Mouse (Mus musculus) hindbrain, postnatal 0 days (tissue): ENCODE results near the gene Naxe. TPM values are rescaled to one million over a fixed set of nuclear protein-coding genes. Genes with fewer than 3 reads are reported as not detected.

Experiments used
- ATAC-seq: fragments of 200-750 bp; cut with Nextera tagmentation; 2 replicates; pipeline ENCODE4 v1.8.0; 2017; ENCODE audit warnings: mild to moderate bottlenecking, moderate TSS enrichment, moderate library complexity
- DNase-seq: peaks from one replicate; pipeline ENCODE4 v3.0.0-alpha.2; 2015; ENCODE audit warnings: low spot score
- H3K27ac ChIP-seq: fragments of 300-500 bp; sonication (generic); 2 replicates; pipeline ENCODE4 v1.5.1; 2014; ENCODE audit warnings: mild to moderate bottlenecking
- H3K27me3 ChIP-seq: fragments of 300-500 bp; sonication (generic); 2 replicates; pipeline ENCODE4 v1.6.1; 2014; ENCODE audit warnings: low read length, mixed read lengths; ENCODE audit not compliant: insufficient read depth
- H3K36me3 ChIP-seq: fragments of 300-500 bp; sonication (generic); 2 replicates; pipeline ENCODE4 v1.6.1; 2014; ENCODE audit warnings: low read length, mixed read lengths; ENCODE audit not compliant: insufficient read depth
- H3K4me1 ChIP-seq: fragments of 300-500 bp; sonication (generic); 2 replicates; pipeline ENCODE4 v1.6.1; 2014; ENCODE audit warnings: antibody characterized with exemption, low read length, mixed read lengths; ENCODE audit not compliant: insufficient read depth
- H3K4me2 ChIP-seq: fragments of 300-500 bp; sonication (generic); 2 replicates; pipeline ENCODE4 v1.6.1; 2014; ENCODE audit warnings: low read depth, mild to moderate bottlenecking, low read length, moderate library complexity, mixed read lengths
- H3K4me3 ChIP-seq: fragments of 300-500 bp; sonication (generic); 2 replicates; pipeline ENCODE4 v1.5.1; 2014; ENCODE audit warnings: low read length
- H3K9ac ChIP-seq: fragments of 300-500 bp; sonication (generic); replicated peaks from 2 replicates; pipeline ENCODE4 v1.6.1; 2014; ENCODE audit warnings: mild to moderate bottlenecking, low read length, moderate library complexity, mixed read lengths
- H3K9me3 ChIP-seq: fragments of 300-500 bp; sonication (generic); 2 replicates; pipeline ENCODE4 v1.6.1; 2016; ENCODE audit warnings: low read length, mixed read lengths
- CTCF ChIP-seq: IDR thresholded peaks from 2 replicates; pipeline ENCODE4 v1.5.1; 2016; ENCODE audit warnings: antibody characterized with exemption, control low read depth, low read depth
- WGBS: fragments of 180-500 bp; shearing (Covaris S2); extraction: QIAGEN DNeasy Blood & Tissue Kit; methylation state at CpG from one replicate; pipeline ENCODE4 v1.1.7; 2014; 5-methylcytosine and 5-hydroxymethylcytosine counted together
- polyA plus RNA-seq: library from polyadenylated mRNA; unstranded; fragments of >200 nt; fragmentation: Nextera tagmentation; extraction: Ambion mirVana; gene quantifications from 2 replicates; pipeline ENCODE4 v1.2.1, GENCODE M21; 2015
- total RNA-seq: library from RNA; depleted of rRNA; stranded (reverse); fragments of >200 nt; gene quantifications from 2 replicates; pipeline ENCODE4 v1.2.3, GENCODE M21; 2014

The Naxe gene
- total and polyA plus RNA-seq, 2 experiments from 2014 or later = 90.0 to 174 TPM

GRCm38 (mm10) chr3:88071783-88072182, 13.5 kb upstream of the Naxe start:
- no peak overlapping the region for H3K9ac ChIP-seq
- peak; percentile 94 for TF ChIP-seq CTCF
- H3K27ac ChIP-seq = no peak overlapping the region
- H3K4me1 ChIP-seq = no peaks in the 10 kb centered on the region
- no peaks in the 10 kb centered on the region for H3K9me3 ChIP-seq
- H3K36me3 ChIP-seq = no peaks in the 10 kb centered on the region
- DNase-seq (peak; percentile 87), ATAC-seq (peak; percentile 79)
- no peak overlapping the region for H3K4me2 ChIP-seq
- no peak overlapping the region for H3K4me3 ChIP-seq
- 1% methylated on average over 5 of the region's 5 CpGs for WGBS
- no peaks in the 10 kb centered on the region for H3K27me3 ChIP-seq

GRCm38 (mm10) chr3:88068386-88068785, 10.1 kb upstream of the Naxe start:
- ATAC-seq (no peak), DNase-seq (peak; percentile 36)
- 29% methylated on average over 2 of the region's 2 CpGs for WGBS
- H3K27ac ChIP-seq = no peak overlapping the region
- H3K27me3 ChIP-seq = no peaks in the 10 kb centered on the region
- no peak overlapping the region for H3K4me2 ChIP-seq
- no peak for TF ChIP-seq CTCF
- H3K9ac ChIP-seq = no peak overlapping the region
- H3K9me3 ChIP-seq = no peaks in the 10 kb centered on the region
- no peaks in the 10 kb centered on the region for H3K36me3 ChIP-seq
- H3K4me3 ChIP-seq = no peak overlapping the region
- no peaks in the 10 kb centered on the region for H3K4me1 ChIP-seq

GRCm38 (mm10) chr3:88057030-88057429, 1.3 kb downstream of the Naxe start:
- 87% methylated on average over 6 of the region's 6 CpGs for WGBS
- Histone ChIP-seq H3K27me3 (no peaks in the 10 kb centered on the region), H3K4me1 (0 out of 2 replicates have a peak, but pooled peaks cover 5% of the 10 kb centered on the region), H3K9ac (0 out of 2 replicates have a peak overlapping the region, but pooled peaks have one; percentile 85), H3K4me2 (peak overlapping the region; percentile 89), H3K4me3 (no peak overlapping the region), H3K27ac (no peak overlapping the region), H3K9me3 (no peaks in the 10 kb centered on the region), H3K36me3 (peaks cover 30% of the 10 kb centered on the region; the same call in 1 of the 2 replicates)
- no peak for DNase-seq
- TF ChIP-seq CTCF = no peak
- no peak for ATAC-seq

- no peaks in the 10 kb centered on the region for H3K4me1 ChIP-seq
- ATAC-seq (no peak), DNase-seq (no peak)
- H3K9me3 ChIP-seq = no peaks in the 10 kb centered on the region
- H3K4me3 ChIP-seq = no peak overlapping the region
- peaks cover 16% of the 10 kb centered on the region; the same call in 1 of the 2 replicates for H3K36me3 ChIP-seq
- H3K9ac ChIP-seq = no peak overlapping the region
- 88% methylated on average over 3 of the region's 3 CpGs for WGBS
- no peak for TF ChIP-seq CTCF
- no peak overlapping the region for H3K4me2 ChIP-seq
- no peak overlapping the region for H3K27ac ChIP-seq
- H3K27me3 ChIP-seq = no peaks in the 10 kb centered on the region
Measured at GRCm38 (mm10) chr3:88049532-88049931, 8.8 kb downstream of the Naxe start.

- 10% methylated on average over 36 of the region's 36 CpGs for WGBS
- H3K9me3 ChIP-seq = no peaks in the 10 kb centered on the region
- H3K9ac ChIP-seq = peak within 1 kb of the TSS; percentile 44
Measured at GRCm38 (mm10) chr3:88042661-88043421, 15.5 kb downstream of the Naxe start, which contains the start of gene Gpatch4. Gpatch4 (plus strand) TSS chr3:88043108.

GRCm38 (mm10) chr3:88035561-88036293, 22.6 kb downstream of the Naxe start:
- Histone ChIP-seq H3K9me3 (no peaks in the 10 kb centered on the region), H3K27me3 (peaks cover 3% of the 10 kb centered on the region), H3K27ac (no peak overlapping the region), H3K4me1 (no peaks in the 10 kb centered on the region), H3K4me3 (no peak overlapping the region), H3K4me2 (no peak overlapping the region), H3K36me3 (no peaks in the 10 kb centered on the region), H3K9ac (no peak overlapping the region)
- no peak for TF ChIP-seq CTCF
- WGBS = 83% methylated on average over 1 of the region's 1 CpGs
- no peak for ATAC-seq
- no peak for DNase-seq

More at GRCm38 (mm10) chr3:88042661-88043421, 15.5 kb downstream of the Naxe start, which contains the start of gene Gpatch4:
- Histone ChIP-seq H3K27ac (peak within 1 kb of the TSS; percentile 60; the same call in 1 of the 2 replicates), H3K4me1 (peaks cover 7% of the 10 kb centered on the region; the same call in 1 of the 2 replicates), H3K4me2 (peak within 1 kb of the TSS; percentile 71), H3K4me3 (peak within 1 kb of the TSS; percentile 55), H3K27me3 (peaks cover 5% of the 10 kb centered on the region), H3K36me3 (no peaks in the 10 kb centered on the region)
- DNase-seq (peak; percentile 99), ATAC-seq (peak; percentile 98)
- TF ChIP-seq CTCF = no peak
